Comparison of ENCODE assay signal across 9 mouse cellular contexts in genomic region chr2:28751186-28751585, GRCm38 (mm10). TPM values are rescaled to one million over a fixed set of nuclear protein-coding genes. Genes with fewer than 3 reads are reported as not detected.
DNase-seq lines count a peak whose midpoint lies in the region; ATAC-seq and TF ChIP-seq lines count a peak whose summit lies in the region.
"Had no signal": no experiment of that assay in that cellular context is flagged by ENCODE, and none has a peak within 500 bp of the region (broad histone marks: within the 10 kb centered on the region; RNA-seq: fewer than 3 reads in every experiment).

No protein-coding gene starts in this region.

- H3K27me3 ChIP-seq in thymus, adult 2 months (ENCODE audit: control insufficient read depth, insufficient read depth, low read length) = no peaks in the 10 kb centered on the region
- H3K27me3 ChIP-seq in forebrain, embryonic 15.5 days = peaks cover 71% of the 10 kb centered on the region
- H3K27me3 ChIP-seq in liver, embryonic 16.5 days (ENCODE audit: control insufficient read depth, insufficient read depth, low read depth, low read length) = peaks cover 37% of the 10 kb centered on the region

- ATAC-seq in forebrain, embryonic 15.5 days (replicated peaks) = no peak
- ATAC-seq in liver, embryonic 16.5 days (ENCODE audit: low read depth) = no peak
- no peak for ATAC-seq in activated CD4-positive, CD25-positive, alpha-beta regulatory T cell, adult 4 months
- ATAC-seq: inflammation-experienced regulatory T-cells, adult 6 months had no signal

- peak; percentile 10 for DNase-seq in thymus, adult 2 months
- DNase-seq in thymus, adult 18-20 months = no peak
- DNase-seq in thymus, postnatal 25 days = peak; percentile 20
- no peak for DNase-seq in adipocyte (ENCODE audit: low spot score)
- no peak for DNase-seq in cerebellum, adult 11 months

- H3K9me3 ChIP-seq in forebrain, embryonic 15.5 days = no peaks in the 10 kb centered on the region
- H3K9me3 ChIP-seq in liver, embryonic 16.5 days (replicated peaks; ENCODE audit: control insufficient read depth, low read length) = no peaks in the 10 kb centered on the region

- H3K27ac ChIP-seq in thymus, adult 2 months (ENCODE audit: control insufficient read depth, insufficient read depth, low read length) = no peak overlapping the region
- no peak overlapping the region for H3K27ac ChIP-seq in forebrain, embryonic 15.5 days (replicated peaks)
- no peak overlapping the region for H3K27ac ChIP-seq in liver, embryonic 16.5 days (ENCODE audit: low read length)

- no peak for TF ChIP-seq POLR2A in thymus, adult 2 months (IDR thresholded peaks at IDR 0.05; ENCODE audit: control insufficient read depth, extremely low read depth, insufficient read depth, low read length, poor library complexity)

- peak overlapping the region; percentile 49 for H3K9ac ChIP-seq in forebrain, embryonic 15.5 days (replicated peaks)
- H3K9ac ChIP-seq in liver, embryonic 16.5 days (ENCODE audit: low read depth, low read length) = no peak overlapping the region

- TF ChIP-seq CTCF in thymus, adult 2 months (IDR thresholded peaks at IDR 0.05; ENCODE audit: borderline replicate concordance, control insufficient read depth, extremely low read depth, insufficient read depth, low read length, poor library complexity) = no peak

- H3K4me1 ChIP-seq in thymus, adult 2 months (replicated peaks; ENCODE audit: control insufficient read depth, insufficient read depth, low read length) = peaks cover 9% of the 10 kb centered on the region; the same call in 1 of the 2 replicates
- H3K4me1 ChIP-seq in forebrain, embryonic 15.5 days = peaks cover 28% of the 10 kb centered on the region
- H3K4me1 ChIP-seq in liver, embryonic 16.5 days (ENCODE audit: control insufficient read depth, low read depth, low read length) = no peaks in the 10 kb centered on the region

- H3K4me2 ChIP-seq in forebrain, embryonic 15.5 days (replicated peaks) = peak overlapping the region; percentile 73
- H3K4me2 ChIP-seq in liver, embryonic 16.5 days (ENCODE audit: low read depth, low read length) = peak overlapping the region; percentile 35

- 2% methylated on average over 17 of the region's 17 CpGs for WGBS in thymus, adult 2 months
- under 1% methylated on average over 17 of the region's 17 CpGs for WGBS in forebrain, embryonic 15.5 days
- 3% methylated on average over 17 of the region's 17 CpGs for WGBS in liver, embryonic 16.5 days (ENCODE audit: insufficient replicate concordance)

- H3K4me3 ChIP-seq in thymus, adult 2 months (ENCODE audit: control insufficient read depth, insufficient read depth, low read length) = peak overlapping the region; percentile 28
- H3K4me3 ChIP-seq in forebrain, embryonic 15.5 days = peak overlapping the region; percentile 40
- peak overlapping the region; percentile 26 for H3K4me3 ChIP-seq in liver, embryonic 16.5 days (ENCODE audit: low read depth, low read length)

- no peaks in the 10 kb centered on the region for H3K36me3 ChIP-seq in thymus, adult 2 months (ENCODE audit: control insufficient read depth, insufficient read depth, low read length)
- no peaks in the 10 kb centered on the region for H3K36me3 ChIP-seq in forebrain, embryonic 15.5 days
- no peaks in the 10 kb centered on the region for H3K36me3 ChIP-seq in liver, embryonic 16.5 days (ENCODE audit: control insufficient read depth, insufficient read depth)

RNA-seq across cellular contexts. Expression of gene Ak8, which starts 51.2 kb away (rescaled TPM):
- 0.75 and 0.89 TPM in 2 replicates for polyA plus RNA-seq in thymus, adult 2 months (2012; rRNA removed)
- polyA plus RNA-seq in forebrain, embryonic 15.5 days (2015; fragmentation: Nextera tagmentation; extraction: Ambion mirVana) = 0.92 and 1.7 TPM in 2 replicates
- 0.39 and 0.52 TPM in 2 replicates for polyA plus RNA-seq in liver, embryonic 16.5 days (2015; fragmentation: Nextera tagmentation; extraction: Ambion mirVana)
- not detected for polyA plus RNA-seq in activated CD4-positive, CD25-positive, alpha-beta regulatory T cell, adult 4 months (2017; shearing (Covaris generic))
- polyA plus RNA-seq: inflammation-experienced regulatory T-cells, adult 6 months had no signal

RNA-seq across cellular contexts. Expression of gene Spaca9, which starts 51.7 kb away (rescaled TPM):
- polyA plus RNA-seq in thymus, adult 2 months (2012; rRNA removed) = 1.6 and 2.5 TPM in 2 replicates
- polyA plus RNA-seq in forebrain, embryonic 15.5 days (2015; fragmentation: Nextera tagmentation; extraction: Ambion mirVana) = 1.5 and 1.8 TPM in 2 replicates
- 2.8 and 3.3 TPM in 2 replicates for polyA plus RNA-seq in liver, embryonic 16.5 days (2015; fragmentation: Nextera tagmentation; extraction: Ambion mirVana)
- polyA plus RNA-seq in activated CD4-positive, CD25-positive, alpha-beta regulatory T cell, adult 4 months (2017; shearing (Covaris generic)) = 1 to 10 TPM in 1 of 2 experiments, not detected in 1; 1.4 TPM

Comparison
In these comparisons a context has a peak if more than half of its experiments do, and no peak if none do; other contexts are left out.
1. DNase-seq: peak in thymus, adult 2 months (single experiment) and thymus, postnatal 25 days (single experiment); none in thymus, adult 18-20 months (0 of 2), adipocyte (single experiment) and cerebellum, adult 11 months (single experiment).
2. Peak in every context shown above with its lines, with median percentiles within 50 percentile points of each other: H3K4me3 ChIP-seq.